Mouse (Mus musculus) heart, embryonic 15.5 days (tissue): ENCODE data around the gene Tubb4b. TPM values are rescaled to one million over a fixed set of nuclear protein-coding genes. Genes with fewer than 3 reads are reported as not detected.
A peak's percentile ranks its signal among the peaks of the same experiment; 100 is the strongest.

Source experiments
- ATAC-seq: fragments of 200-750 bp; cut with Nextera tagmentation; replicated peaks from 2 replicates; pipeline ENCODE4 v1.8.0; 2017; ENCODE audit warnings: low read depth, moderate TSS enrichment; ENCODE audit not compliant: insufficient number of reproducible peaks, insufficient read depth, low FRiP score
- H3K27ac ChIP-seq: fragments of 300-500 bp; sonication (generic); 2 replicates; pipeline ENCODE4 v1.5.1; 2015; ENCODE audit warnings: mild to moderate bottlenecking, inconsistent platforms
- H3K27me3 ChIP-seq: fragments of 300-500 bp; sonication (generic); 2 replicates; pipeline ENCODE4 v1.6.1; 2015; ENCODE audit warnings: inconsistent platforms
- H3K36me3 ChIP-seq: fragments of 300-500 bp; sonication (generic); 2 replicates; pipeline ENCODE4 v1.6.1; 2015; ENCODE audit warnings: mild to moderate bottlenecking, inconsistent platforms
- H3K4me1 ChIP-seq: fragments of 300-500 bp; sonication (generic); replicated peaks from 2 replicates; pipeline ENCODE4 v1.6.1; 2015; ENCODE audit warnings: inconsistent platforms
- H3K4me2 ChIP-seq: fragments of 300-500 bp; sonication (generic); 2 replicates; pipeline ENCODE4 v1.6.1; 2015; ENCODE audit warnings: inconsistent platforms, mild to moderate bottlenecking, moderate library complexity
- H3K4me3 ChIP-seq: fragments of 300-500 bp; sonication (generic); 2 replicates; pipeline ENCODE4 v1.5.1; 2015; ENCODE audit warnings: mild to moderate bottlenecking, inconsistent platforms
- H3K9ac ChIP-seq: fragments of 300-500 bp; sonication (generic); 2 replicates; pipeline ENCODE4 v1.6.1; 2015; ENCODE audit warnings: mild to moderate bottlenecking, inconsistent platforms
- H3K9me3 ChIP-seq: fragments of 300-500 bp; sonication (generic); replicated peaks from 2 replicates; pipeline ENCODE4 v1.6.1; 2016; ENCODE audit warnings: inconsistent platforms
- WGBS: fragments of 180-500 bp; shearing (Covaris S2); methylation state at CpG from one replicate; pipeline ENCODE4 v1.1.7; 2015; ENCODE audit warnings: mixed read lengths; 5-methylcytosine and 5-hydroxymethylcytosine counted together
- polyA plus RNA-seq: library from polyadenylated mRNA; unstranded; fragments of >200 nt; fragmentation: Nextera tagmentation; extraction: Ambion mirVana; gene quantifications from 2 replicates; pipeline ENCODE4 v1.2.1, GENCODE M21; 2015

Tubb4b gene
- polyA plus RNA-seq, 1 experiment from 2014 or later: 358 TPM

- 87% methylated on average over 4 of the region's 4 CpGs for WGBS
- Histone ChIP-seq H3K4me3 (no peak overlapping the region), H3K4me1 (peaks cover 26% of the 10 kb centered on the region), H3K4me2 (no peak overlapping the region), H3K9ac (no peak overlapping the region), H3K27me3 (peaks cover 36% of the 10 kb centered on the region), H3K9me3 (no peaks in the 10 kb centered on the region), H3K27ac (no peak overlapping the region), H3K36me3 (peaks cover 11% of the 10 kb centered on the region; the same call in 1 of the 2 replicates)
- no peak for ATAC-seq
These were observed 19.6 kb upstream of the Tubb4b start for GRCm38 (mm10) chr2:25244144-25244543.

- Histone ChIP-seq H3K9me3 (no peaks in the 10 kb centered on the region), H3K27me3 (peaks cover 38% of the 10 kb centered on the region), H3K27ac (no peak overlapping the region), H3K4me2 (no peak overlapping the region), H3K36me3 (peaks cover 7% of the 10 kb centered on the region; the same call in 1 of the 2 replicates), H3K4me3 (no peak overlapping the region), H3K4me1 (peaks cover 26% of the 10 kb centered on the region), H3K9ac (no peak overlapping the region)
- 69% methylated on average over 8 of the region's 8 CpGs for WGBS
- ATAC-seq: no peak
These were observed 18.8 kb upstream of the Tubb4b start for GRCm38 (mm10) chr2:25243342-25243741.

GRCm38 (mm10) chr2:25242101-25242506, 17.6 kb upstream of the Tubb4b start, which contains the start of the genes Rnf208 and Cysrt1:
Gene Rnf208, plus strand, starts transcription at chr2:25242255.
Gene Cysrt1, minus strand, starts transcription at chr2:25242452.
- Histone ChIP-seq H3K9ac (peak within 1 kb of the TSS; percentile 57), H3K36me3 (no peaks in the 10 kb centered on the region), H3K27me3 (peaks cover 42% of the 10 kb centered on the region), H3K9me3 (no peaks in the 10 kb centered on the region), H3K27ac (no peak within 1 kb of the TSS), H3K4me1 (peaks cover 26% of the 10 kb centered on the region), H3K4me3 (peak within 1 kb of the TSS; percentile 57), H3K4me2 (peak within 1 kb of the TSS; percentile 94)
- no peak for ATAC-seq
- whole genome bisulfite sequencing: under 1% methylated on average over 51 of the region's 59 CpGs

- no peak for ATAC-seq
- Histone ChIP-seq H3K9me3 (no peaks in the 10 kb centered on the region), H3K9ac (no peak overlapping the region), H3K27ac (no peak overlapping the region), H3K27me3 (peaks cover 44% of the 10 kb centered on the region), H3K4me2 (peak overlapping the region; percentile 94), H3K4me3 (peak overlapping the region; percentile 57), H3K36me3 (no peaks in the 10 kb centered on the region), H3K4me1 (peaks cover 26% of the 10 kb centered on the region)
- 20% methylated on average over 6 of the region's 6 CpGs for WGBS
These were observed 16.9 kb upstream of the Tubb4b start for GRCm38 (mm10) chr2:25241438-25241775.

GRCm38 (mm10) chr2:25240723-25241437, 16.4 kb upstream of the Tubb4b start:
- Histone ChIP-seq H3K9ac (peak overlapping the region; percentile 3), H3K27ac (no peak overlapping the region), H3K4me2 (peak overlapping the region; percentile 94), H3K4me3 (peak overlapping the region; percentile 57), H3K4me1 (peaks cover 26% of the 10 kb centered on the region), H3K36me3 (no peaks in the 10 kb centered on the region), H3K9me3 (no peaks in the 10 kb centered on the region), H3K27me3 (peaks cover 49% of the 10 kb centered on the region)
- 1% methylated on average over 29 of the region's 29 CpGs for WGBS
- peak; percentile 82 for ATAC-seq

- no peaks in the 10 kb centered on the region for H3K36me3 ChIP-seq
- H3K9ac ChIP-seq: peak overlapping the region; percentile 3; the same call in 1 of the 2 replicates
- H3K4me3 ChIP-seq: peak overlapping the region; percentile 57
- 53% methylated on average over 8 of the region's 8 CpGs for WGBS
- peaks cover 54% of the 10 kb centered on the region for H3K27me3 ChIP-seq
- no peak overlapping the region for H3K27ac ChIP-seq
- no peaks in the 10 kb centered on the region for H3K9me3 ChIP-seq
- peak overlapping the region; percentile 94 for H3K4me2 ChIP-seq
- ATAC-seq: no peak; the same call in 1 of the 2 replicates
- H3K4me1 ChIP-seq: peaks cover 26% of the 10 kb centered on the region
These were observed 15.8 kb upstream of the Tubb4b start for GRCm38 (mm10) chr2:25240310-25240709.

GRCm38 (mm10) chr2:25239766-25240165, 15.3 kb upstream of the Tubb4b start:
- Histone ChIP-seq H3K4me2 (no peak overlapping the region), H3K4me3 (no peak overlapping the region), H3K27me3 (peaks cover 59% of the 10 kb centered on the region), H3K4me1 (peaks cover 26% of the 10 kb centered on the region), H3K9me3 (no peaks in the 10 kb centered on the region), H3K27ac (no peak overlapping the region), H3K36me3 (no peaks in the 10 kb centered on the region), H3K9ac (no peak overlapping the region)
- WGBS: 81% methylated on average over 3 of the region's 3 CpGs
- no peak for ATAC-seq

GRCm38 (mm10) chr2:25238106-25238505, 13.6 kb upstream of the Tubb4b start:
- no peak overlapping the region for H3K9ac ChIP-seq
- H3K27me3 ChIP-seq: peaks cover 56% of the 10 kb centered on the region
- no peak overlapping the region for H3K4me3 ChIP-seq
- H3K4me1 ChIP-seq: peaks cover 26% of the 10 kb centered on the region
- no peaks in the 10 kb centered on the region for H3K36me3 ChIP-seq
- no peaks in the 10 kb centered on the region for H3K9me3 ChIP-seq
- no peak overlapping the region for H3K4me2 ChIP-seq
- H3K27ac ChIP-seq: no peak overlapping the region
- ATAC-seq: no peak

GRCm38 (mm10) chr2:25237522-25237921, 13.0 kb upstream of the Tubb4b start:
- Histone ChIP-seq H3K36me3 (no peaks in the 10 kb centered on the region), H3K4me3 (no peak overlapping the region), H3K27ac (no peak overlapping the region), H3K9me3 (no peaks in the 10 kb centered on the region), H3K4me1 (peaks cover 23% of the 10 kb centered on the region), H3K9ac (no peak overlapping the region), H3K27me3 (peaks cover 52% of the 10 kb centered on the region), H3K4me2 (no peak overlapping the region)
- 62% methylated on average over 4 of the region's 4 CpGs for WGBS
- no peak for ATAC-seq

- WGBS: 22% methylated on average over 8 of the region's 8 CpGs
- Histone ChIP-seq H3K4me1 (peaks cover 14% of the 10 kb centered on the region), H3K4me3 (no peak within 1 kb of the TSS), H3K27ac (no peak within 1 kb of the TSS), H3K27me3 (peaks cover 48% of the 10 kb centered on the region), H3K9me3 (no peaks in the 10 kb centered on the region), H3K9ac (no peak within 1 kb of the TSS), H3K36me3 (no peaks in the 10 kb centered on the region), H3K4me2 (no peak within 1 kb of the TSS)
- ATAC-seq: no peak
These were observed 12.1 kb upstream of the Tubb4b start, which contains the start of gene Rnf224 for GRCm38 (mm10) chr2:25236614-25237013. Gene Rnf224, minus strand, starts transcription at chr2:25236787.

GRCm38 (mm10) chr2:25234551-25235220, 10.2 kb upstream of the Tubb4b start:
- Histone ChIP-seq H3K4me3 (no peak overlapping the region), H3K36me3 (no peaks in the 10 kb centered on the region), H3K27ac (no peak overlapping the region), H3K9ac (no peak overlapping the region), H3K9me3 (no peaks in the 10 kb centered on the region), H3K27me3 (peaks cover 55% of the 10 kb centered on the region), H3K4me1 (no peaks in the 10 kb centered on the region), H3K4me2 (no peak overlapping the region)
- no peak for ATAC-seq
- 47% methylated on average over 5 of the region's 5 CpGs for WGBS
